Mouse (Mus musculus): ENCODE measurements around the gene Gpr87.
"Not testable (repeated sequence)": the region's sequence is repeated elsewhere in the genome, so short reads cannot be mapped to it uniquely, and the experiment has no call there.

Gpr87 gene

DNA sequence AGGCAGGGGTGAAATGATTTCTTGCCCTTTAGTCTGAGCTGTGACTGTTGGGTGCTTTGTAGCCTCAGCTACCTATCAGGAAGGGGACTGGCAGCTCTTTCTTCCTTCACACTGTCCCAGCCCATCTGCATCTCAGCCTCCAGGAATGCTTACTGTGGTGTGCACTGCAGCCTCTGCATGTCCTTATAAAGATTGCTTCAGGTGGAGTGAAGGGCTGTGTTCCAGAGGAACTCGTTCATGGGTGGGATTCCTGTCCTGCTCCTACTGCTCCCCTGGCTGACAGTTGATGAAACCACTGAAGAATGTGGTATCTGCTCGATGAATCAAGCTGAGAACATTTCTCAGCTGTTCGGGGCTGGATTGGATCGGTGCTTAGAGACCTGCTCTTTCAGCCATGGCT lies 7.6 kb downstream of the Gpr87 start:
- no peak for DNase-seq (ENCODE audit: low spot score)

DNA sequence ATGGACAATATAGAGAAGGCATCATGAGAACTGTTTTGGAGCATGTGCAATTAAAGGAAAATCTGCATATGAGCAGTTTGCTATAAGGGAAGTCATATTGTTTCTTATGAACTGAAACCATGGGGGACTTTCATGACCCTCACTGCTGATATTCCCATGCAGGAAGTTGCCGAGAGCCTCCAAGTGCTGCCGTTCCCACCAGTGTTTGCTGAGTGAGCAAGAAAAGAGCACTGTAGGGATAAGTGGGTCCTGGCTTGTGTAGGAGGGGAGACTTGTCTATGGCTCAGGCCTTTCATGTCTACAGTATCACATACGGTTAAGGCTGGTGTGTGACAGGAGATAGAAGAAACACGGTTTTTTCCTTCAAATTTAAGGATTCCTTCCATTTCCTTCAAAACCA lies 9.2 kb downstream of the Gpr87 start:
- DNase-seq (ENCODE audit: low spot score): no peak

- no peak for DNase-seq (ENCODE audit: low spot score)
Observed at GRCm38 (mm10) chr3:59182129-59182528, 12.8 kb downstream of the Gpr87 start.

DNA sequence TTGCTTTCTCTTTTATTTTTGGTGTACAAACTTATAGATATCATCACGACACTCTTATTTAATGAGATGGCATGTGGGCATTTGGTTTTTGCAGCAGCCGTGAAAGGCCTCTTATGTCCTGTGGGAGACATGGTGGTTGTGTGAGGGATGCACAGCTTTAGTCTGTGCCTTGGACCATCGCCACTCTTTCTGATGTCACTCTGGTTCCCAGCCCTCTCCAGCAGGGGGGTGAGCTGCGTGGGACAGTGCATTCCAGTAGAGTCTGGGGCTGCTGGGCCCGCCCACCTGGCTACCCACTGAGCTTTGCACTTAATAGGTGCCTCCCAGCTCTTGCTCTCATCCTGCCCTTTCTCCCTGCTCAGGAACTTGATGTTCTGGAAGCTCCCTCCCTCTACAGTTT lies 13.8 kb downstream of the Gpr87 start:
- DNase-seq (ENCODE audit: low spot score): no peak

DNA sequence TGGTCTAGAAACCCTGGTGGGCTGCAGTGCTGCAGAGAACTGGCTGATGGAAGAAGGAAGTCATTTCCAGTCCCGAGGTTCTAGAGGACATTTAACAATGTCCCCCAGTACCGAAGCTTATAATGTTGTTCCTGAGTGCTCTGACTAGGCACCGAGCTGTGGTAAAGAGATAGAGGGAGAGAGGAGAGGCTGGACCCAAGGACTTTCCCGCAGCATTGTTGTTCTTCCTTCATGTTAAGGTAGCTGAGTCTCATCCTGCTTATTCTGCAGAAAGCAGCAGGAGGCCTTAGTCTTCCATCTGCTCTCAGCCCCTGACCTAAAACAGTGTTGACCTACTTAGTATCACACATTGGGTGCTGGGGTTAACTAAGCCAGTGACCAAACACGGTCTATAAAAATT lies 18.0 kb downstream of the Gpr87 start:
- no peak for DNase-seq (ENCODE audit: low spot score)

DNA sequence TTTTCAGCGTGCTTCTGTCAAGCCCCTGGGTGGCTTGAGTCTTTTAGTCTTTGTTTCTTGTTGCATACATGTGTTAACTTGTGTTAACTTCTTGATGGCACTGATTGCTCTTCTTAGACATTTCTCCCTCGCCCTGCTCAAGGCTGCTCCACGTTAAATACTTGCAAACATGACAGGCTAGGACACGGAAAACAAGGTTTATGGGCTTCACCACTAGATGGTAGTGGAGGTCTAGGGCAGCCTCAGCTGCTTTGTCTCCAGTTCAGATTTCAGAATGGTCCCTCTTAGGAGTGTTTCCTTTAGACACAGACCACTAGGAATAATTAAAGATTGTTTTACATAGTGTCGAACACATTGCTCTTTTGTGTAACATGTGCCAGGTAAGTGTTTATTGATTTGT lies 19.7 kb downstream of the Gpr87 start:
- DNase-seq (ENCODE audit: low spot score): no peak

DNA sequence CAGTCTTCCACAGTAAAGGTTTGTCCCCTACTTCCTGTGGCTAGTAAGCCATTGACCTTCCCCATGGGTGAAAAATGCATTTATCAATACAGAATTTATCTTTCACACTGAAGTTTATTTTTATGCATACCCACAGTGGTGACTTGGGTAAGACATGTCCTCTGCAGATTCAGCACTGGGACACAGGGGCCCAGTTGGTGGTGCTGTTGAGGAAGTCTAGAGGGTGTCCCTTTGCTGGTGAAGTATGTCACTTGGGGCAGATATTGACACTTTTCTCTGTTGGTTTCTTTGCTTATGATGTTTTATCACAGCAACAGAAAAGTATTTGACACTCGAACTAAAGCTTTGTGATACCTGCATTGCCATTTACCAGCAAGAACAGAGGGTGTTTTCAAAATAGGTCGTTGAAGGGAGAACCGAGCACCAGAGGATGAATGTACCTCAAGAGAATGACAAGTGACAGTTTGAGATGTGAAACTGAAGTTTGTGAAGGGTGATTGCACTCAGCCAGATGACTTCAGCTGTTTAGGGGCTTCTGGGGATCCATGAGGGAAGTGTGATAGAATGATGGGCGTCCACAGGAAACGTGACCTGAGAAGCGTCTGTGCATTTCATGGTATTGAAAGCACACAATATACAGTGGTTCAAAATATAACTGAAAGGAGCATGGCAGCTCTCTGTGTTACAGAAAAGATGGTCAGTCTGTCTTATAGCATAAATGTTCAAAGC lies 20.3 kb downstream of the Gpr87 start:
- DNase-seq (ENCODE audit: low spot score): no peak

DNA sequence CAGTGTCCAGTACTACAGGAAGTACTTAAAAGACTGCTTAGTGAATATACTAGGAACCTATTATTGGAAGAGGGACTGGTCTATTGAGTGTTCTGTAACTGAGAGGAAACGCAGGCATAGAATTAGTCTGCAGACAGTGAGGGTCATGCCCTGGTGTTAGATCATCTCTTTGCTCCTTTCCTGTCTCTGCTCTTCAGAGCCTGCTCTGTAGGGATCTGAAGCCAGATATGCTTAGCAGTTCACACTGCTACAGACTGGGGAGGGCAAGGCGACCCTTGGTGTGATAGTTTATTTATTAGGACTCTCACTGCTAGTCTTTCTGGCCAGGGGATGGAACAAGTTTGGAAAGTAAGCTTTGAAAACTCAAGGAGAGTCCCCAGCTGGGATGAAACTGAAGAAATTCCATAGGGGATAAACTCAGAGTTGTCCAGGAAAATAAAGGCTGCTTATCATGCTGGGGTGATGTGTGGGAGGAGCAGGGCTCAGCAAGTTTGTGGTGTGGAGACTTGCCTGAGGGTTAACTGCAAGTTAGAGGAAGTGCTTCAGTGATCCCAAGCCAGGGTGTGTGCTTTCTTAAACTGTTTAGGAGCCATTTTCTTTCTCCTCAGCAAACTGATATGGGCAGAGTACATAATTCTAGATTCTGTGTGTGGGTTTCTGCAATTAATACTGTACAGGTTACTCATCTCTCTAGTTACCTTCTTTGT lies 24.8 kb downstream of the Gpr87 start:
- peak; percentile 23 for DNase-seq (ENCODE audit: low spot score)

- DNase-seq (ENCODE audit: low spot score): no peak
Observed at GRCm38 (mm10) chr3:59169215-59169614, 25.7 kb downstream of the Gpr87 start.

DNA sequence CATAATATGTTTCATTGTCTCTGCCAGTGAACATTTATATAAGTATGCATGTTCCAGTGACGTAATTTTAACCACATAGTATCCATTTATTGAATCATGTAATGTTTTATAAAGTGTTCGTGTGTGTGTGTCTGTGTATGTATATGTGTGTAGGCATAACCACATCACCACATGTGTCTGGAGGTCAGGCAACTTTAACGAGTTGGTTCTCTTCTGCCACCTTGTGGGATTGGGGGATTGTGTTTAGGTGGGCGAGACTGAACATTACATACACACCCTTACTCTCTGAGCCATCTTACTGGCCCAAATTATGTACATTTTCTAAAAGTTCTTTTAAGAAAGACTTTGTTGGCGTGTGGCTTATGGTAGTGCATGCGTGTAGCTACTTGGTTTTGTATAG lies 26.4 kb downstream of the Gpr87 start:
- DNase-seq (ENCODE audit: low spot score): no peak

- DNase-seq (ENCODE audit: low spot score): no peak
Observed at GRCm38 (mm10) chr3:59167417-59168054, 27.4 kb downstream of the Gpr87 start.

DNA sequence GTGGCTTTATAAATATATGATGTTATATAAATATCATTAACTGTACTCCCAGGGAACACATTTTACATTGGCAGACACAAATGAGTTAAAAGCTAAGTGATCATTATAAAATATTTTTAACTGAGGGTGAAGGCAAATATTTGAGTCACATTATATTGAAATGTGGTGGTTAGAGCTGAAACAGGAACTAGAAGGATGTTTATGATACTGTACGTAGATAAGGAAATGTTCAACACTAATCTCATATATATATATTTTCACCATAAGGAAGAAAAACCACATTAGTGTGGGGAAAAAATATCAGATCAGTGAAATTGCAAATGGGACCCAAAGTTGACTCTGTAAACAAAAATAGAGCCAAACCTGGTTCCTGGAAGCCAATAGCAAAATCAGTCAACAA lies 34.4 kb downstream of the Gpr87 start:
- DNase-seq (ENCODE audit: low spot score): no peak

DNA sequence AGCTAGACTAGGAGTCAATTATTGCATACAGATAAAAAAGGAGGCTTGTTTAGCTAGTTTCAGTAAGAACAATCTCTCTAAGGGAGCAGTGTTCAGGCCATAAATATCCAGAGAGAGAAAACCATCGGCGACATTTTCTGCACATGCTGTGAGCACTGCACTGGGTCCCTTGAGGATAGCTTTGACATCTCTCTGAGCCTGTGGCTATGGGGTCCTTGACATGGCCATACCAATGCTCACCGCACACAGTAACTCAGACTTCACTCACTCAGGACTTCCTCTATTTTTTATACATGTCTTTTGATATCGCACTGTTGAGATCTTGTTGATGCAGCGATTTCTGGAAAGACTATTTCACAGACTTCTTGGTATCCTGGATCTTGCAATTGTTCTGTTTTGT lies 37.9 kb downstream of the Gpr87 start:
- DNase-seq (ENCODE audit: low spot score): no peak

DNA sequence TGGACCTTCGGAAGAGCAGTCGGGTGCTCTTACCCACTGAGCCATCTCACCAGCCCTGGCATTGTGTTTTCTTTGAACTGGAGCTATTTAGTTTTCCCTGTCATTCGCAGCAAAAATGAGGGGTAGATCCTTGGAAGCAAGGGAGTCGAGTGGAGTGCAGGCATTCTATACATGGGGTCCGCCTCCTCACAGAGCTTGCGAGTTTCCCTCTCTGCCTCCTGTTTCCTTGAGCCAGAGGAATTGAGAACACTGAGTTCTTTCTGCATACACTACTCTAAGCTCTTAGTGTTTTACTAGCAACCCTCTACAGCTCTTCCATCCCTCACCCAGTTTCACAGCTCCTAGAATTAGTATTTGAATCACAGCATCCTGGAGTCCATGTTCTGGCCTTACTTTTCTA lies 39.5 kb downstream of the Gpr87 start:
- no peak for DNase-seq (ENCODE audit: low spot score)

- no peak for DNase-seq (ENCODE audit: low spot score)
Observed at GRCm38 (mm10) chr3:59154888-59155287, 40.0 kb downstream of the Gpr87 start.

- DNase-seq (ENCODE audit: low spot score): peak; percentile 40
Observed at GRCm38 (mm10) chr3:59153424-59153823, 41.5 kb downstream of the Gpr87 start, which contains the start of gene P2ry14. Gene P2ry14, minus strand, starts transcription at chr3:59153618.

- DNase-seq (ENCODE audit: low spot score): no peak
Observed at GRCm38 (mm10) chr3:59150624-59151023, 44.3 kb downstream of the Gpr87 start.

GRCm38 (mm10) chr3:59149646-59150045 lies 45.3 kb downstream of the Gpr87 start:
- no peak for DNase-seq (ENCODE audit: low spot score)

GRCm38 (mm10) chr3:59145194-59145593 lies 49.7 kb downstream of the Gpr87 start:
- DNase-seq (ENCODE audit: low spot score): no peak

- DNase-seq (ENCODE audit: low spot score): no peak
Observed at GRCm38 (mm10) chr3:59141507-59142305, 53.2 kb downstream of the Gpr87 start.

DNA sequence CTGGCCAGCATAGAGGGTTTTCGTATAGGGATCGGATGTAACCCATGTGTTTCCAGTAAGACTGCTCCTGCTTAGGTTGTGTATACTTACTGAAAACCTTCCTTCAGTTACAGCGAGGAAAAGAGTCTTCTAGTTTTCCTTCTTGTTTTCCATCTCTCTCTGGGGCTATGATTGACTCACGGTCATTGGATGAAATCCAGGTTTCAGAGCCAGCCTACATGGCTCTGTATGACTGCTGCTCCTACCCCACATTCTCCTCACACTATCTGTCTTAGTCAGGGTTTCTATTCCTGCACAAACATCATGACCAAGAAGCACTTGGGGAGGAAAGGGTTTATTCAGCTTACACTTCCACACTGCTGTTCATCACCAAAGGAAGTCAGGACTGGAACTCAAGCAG lies 54.0 kb downstream of the Gpr87 start:
- not testable (repeated sequence) for DNase-seq (ENCODE audit: low spot score)

DNA sequence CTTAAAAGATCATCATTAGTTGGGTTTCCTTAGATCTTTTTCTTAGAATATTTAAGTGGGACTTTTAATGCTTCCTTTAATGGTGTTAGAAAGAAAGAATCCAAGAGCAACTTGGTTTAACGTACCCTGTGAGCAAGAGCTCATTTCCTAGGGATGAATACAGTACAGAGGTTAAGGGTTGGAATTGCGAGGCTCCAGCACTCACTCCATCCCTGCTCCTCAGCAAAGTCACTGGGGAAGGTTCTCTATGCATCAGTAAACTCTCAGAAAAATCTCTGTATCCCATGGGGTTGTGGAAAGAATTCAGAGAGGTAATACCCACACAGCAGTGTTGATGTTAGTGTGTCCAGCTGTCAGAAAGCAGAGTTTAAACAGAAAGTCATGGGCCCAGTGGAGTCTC lies 54.8 kb downstream of the Gpr87 start:
- no peak for DNase-seq (ENCODE audit: low spot score)
